Mouse (Mus musculus): ENCODE measurements at regions not wholly inside any gene's neighbourhood (a gene's known extent, or its start where the extent isn't known, plus 50 kb on each side); places are given as distances from the start of the nearest gene placed in this dataset.

GRCm38 (mm10) chr10:45883745-45884144 lies 306.1 kb downstream of the Hace1 start:
- no peak for TF ChIP-seq POLR2A (IDR thresholded peaks at IDR 0.05; ENCODE audit: insufficient read depth, low read depth, low read length)
- no peak for TF ChIP-seq CTCF (IDR thresholded peaks at IDR 0.05; ENCODE audit: insufficient read depth, low read depth, low read length)
